Mouse (Mus musculus) C2C12 (cell line): ENCODE results near the gene Camkv. TPM values are rescaled to one million over a fixed set of nuclear protein-coding genes. Genes with fewer than 3 reads are reported as not detected.

ENCODE experiments used
- H3K27me3 ChIP-seq: one replicate; pipeline ENCODE4 v1.6.1; 2011; ENCODE audit not compliant: control insufficient read depth, insufficient read depth, insufficient read length
- H3K36me3 ChIP-seq: one replicate; pipeline ENCODE4 v1.6.1; 2011; ENCODE audit not compliant: control insufficient read depth, insufficient read depth
- H3K4me3 ChIP-seq: one replicate; pipeline ENCODE4 v1.5.1; 2011; ENCODE audit warnings: mild to moderate bottlenecking, control low read depth; ENCODE audit not compliant: poor library complexity, insufficient read depth, severe bottlenecking
- H3K79me2 ChIP-seq: one replicate; pipeline ENCODE4 v1.6.1; 2011; ENCODE audit not compliant: control insufficient read depth, insufficient read depth
- H3K79me3 ChIP-seq: one replicate; pipeline ENCODE4 v1.6.1; 2011; ENCODE audit warnings: low read depth, control low read depth
- H3ac ChIP-seq: one replicate; pipeline ENCODE3; 2011; ENCODE audit warnings: low read depth; ENCODE audit not compliant: control insufficient read depth, insufficient read length
- CEBPB ChIP-seq: IDR thresholded peaks from one replicate; pipeline ENCODE4 v1.6.1; 2011; ENCODE audit warnings: low read depth, mild to moderate bottlenecking, control low read depth, moderate library complexity
- CTCF ChIP-seq: IDR thresholded peaks from one replicate; pipeline ENCODE4 v1.5.1; 2011; ENCODE audit not compliant: control insufficient read depth, insufficient read depth, insufficient read length
- FOSL1 ChIP-seq: IDR thresholded peaks from one replicate; pipeline ENCODE4 v1.8.0; 2011; ENCODE audit warnings: mild to moderate bottlenecking, low read length; ENCODE audit not compliant: poor library complexity, insufficient read depth, severe bottlenecking
- MAX ChIP-seq: IDR thresholded peaks from one replicate; pipeline ENCODE4 v1.6.1; 2011; ENCODE audit warnings: mild to moderate bottlenecking, control low read depth
- MYOD1 ChIP-seq: IDR thresholded peaks from one replicate; pipeline ENCODE4 v1.6.1; 2011; ENCODE audit warnings: low read depth; ENCODE audit not compliant: control insufficient read depth, insufficient read length
- MYOG ChIP-seq: IDR thresholded peaks from one replicate; pipeline ENCODE4 v1.6.1; 2011; ENCODE audit not compliant: control insufficient read depth, insufficient read length; ENCODE audit errors: extremely low read depth
- USF1 ChIP-seq: IDR thresholded peaks from one replicate; pipeline ENCODE4 v1.6.1; 2011; ENCODE audit warnings: low read depth, mild to moderate bottlenecking, control low read depth, moderate library complexity
- polyA plus RNA-seq: library from polyadenylated mRNA; unstranded; fragments of >200 nt; fragmentation: generic; extraction: Trizol; gene quantifications from one replicate; pipeline ENCODE4 v1.2.1, GENCODE M21; 2012; ENCODE audit warnings: missing spikeins

Gene Camkv
- polyA plus RNA-seq, 1 experiment, result 0.07 TPM

GRCm38 (mm10) chr9:107970311-107970710 is 34.8 kb downstream of the Camkv start:
- TF ChIP-seq FOSL1, result no peak
- TF ChIP-seq CEBPB, result no peak
- TF ChIP-seq MAX, result no peak
- TF ChIP-seq MYOD1, result no peak
- Histone ChIP-seq H3K4me3 (no peak overlapping the region), H3K36me3 (peaks cover 10% of the 10 kb centered on the region), H3ac (no peak overlapping the region), H3K79me2 (no peaks in the 10 kb centered on the region), H3K79me3 (no peaks in the 10 kb centered on the region), H3K27me3 (no peaks in the 10 kb centered on the region)

GRCm38 (mm10) chr9:107971690-107972541 is 36.4 kb downstream of the Camkv start:
- Histone ChIP-seq H3K79me3 (no peaks in the 10 kb centered on the region), H3ac (no peak overlapping the region)
- TF ChIP-seq FOSL1 (no peak), MYOG (no peak), MYOD1 (no peak), MAX (no peak), CEBPB (no peak)

GRCm38 (mm10) chr9:107974491-107975171 is 39.2 kb downstream of the Camkv start:
- Histone ChIP-seq H3K36me3 (peaks cover 10% of the 10 kb centered on the region), H3K79me2 (no peaks in the 10 kb centered on the region)
- TF ChIP-seq MAX (no peak), FOSL1 (no peak)

More at GRCm38 (mm10) chr9:107971690-107972541, 36.4 kb downstream of the Camkv start:
- H3K36me3 ChIP-seq, result peaks cover 10% of the 10 kb centered on the region
- no peaks in the 10 kb centered on the region for H3K79me2 ChIP-seq
- H3K27me3 ChIP-seq, result no peaks in the 10 kb centered on the region
- no peak overlapping the region for H3K4me3 ChIP-seq

GRCm38 (mm10) chr9:107975399-107976386 is 40.2 kb downstream of the Camkv start, which contains the start of gene Uba7:
Gene Uba7, plus strand, starts transcription at chr9:107975505.
- Histone ChIP-seq H3ac (no peak within 1 kb of the TSS), H3K79me2 (no peaks in the 10 kb centered on the region), H3K27me3 (no peaks in the 10 kb centered on the region), H3K4me3 (no peak within 1 kb of the TSS), H3K79me3 (no peaks in the 10 kb centered on the region), H3K36me3 (peaks cover 6% of the 10 kb centered on the region)
- TF ChIP-seq MYOD1 (no peak), USF1 (no peak), MYOG (no peak), CEBPB (no peak)

More at GRCm38 (mm10) chr9:107974491-107975171, 39.2 kb downstream of the Camkv start:
- Histone ChIP-seq H3K27me3 (no peaks in the 10 kb centered on the region), H3K79me3 (no peaks in the 10 kb centered on the region), H3ac (no peak overlapping the region), H3K4me3 (no peak overlapping the region)

- Histone ChIP-seq H3ac (no peak overlapping the region), H3K4me3 (no peak overlapping the region), H3K36me3 (no peaks in the 10 kb centered on the region), H3K79me2 (no peaks in the 10 kb centered on the region), H3K27me3 (no peaks in the 10 kb centered on the region), H3K79me3 (no peaks in the 10 kb centered on the region)
- no peak for TF ChIP-seq MYOD1
- TF ChIP-seq MAX, result no peak
- TF ChIP-seq MYOG, result no peak
- TF ChIP-seq CEBPB, result no peak
- no peak for TF ChIP-seq FOSL1
- TF ChIP-seq CTCF, result no peak
- no peak for TF ChIP-seq USF1
These were observed 43.3 kb downstream of the Camkv start for GRCm38 (mm10) chr9:107978815-107979214.
